Mouse (Mus musculus) forebrain, embryonic 14.5 days (tissue): ENCODE measurements around the gene Dysf. TPM values are rescaled to one million over a fixed set of nuclear protein-coding genes. Genes with fewer than 3 reads are reported as not detected.

Experiments used
- ATAC-seq: fragments of 200-750 bp; cut with Nextera tagmentation; 2 replicates; pipeline ENCODE4 v1.8.0; 2017; ENCODE audit warnings: mild to moderate bottlenecking, moderate library complexity
- DNase-seq: peaks from one replicate; pipeline ENCODE4 v3.0.0-alpha.2; 2015; ENCODE audit warnings: low spot score
- H3K27ac ChIP-seq: fragments of 300-500 bp; sonication (generic); 2 replicates; pipeline ENCODE4 v1.5.1; 2014; ENCODE audit warnings: low read depth, mild to moderate bottlenecking, control low read depth, low read length, moderate library complexity
- H3K27me3 ChIP-seq: fragments of 300-500 bp; sonication (generic); replicated peaks from 2 replicates; pipeline ENCODE4 v1.6.1; 2014; ENCODE audit warnings: low read length, control low read depth, mixed read lengths; ENCODE audit not compliant: control insufficient read depth, insufficient read depth
- H3K36me3 ChIP-seq: fragments of 300-500 bp; sonication (generic); 2 replicates; pipeline ENCODE4 v1.6.1; 2014; ENCODE audit warnings: low read length, control low read depth; ENCODE audit not compliant: control insufficient read depth, insufficient read depth
- H3K4me1 ChIP-seq: fragments of 300-500 bp; sonication (generic); 2 replicates; pipeline ENCODE4 v1.6.1; 2014; ENCODE audit warnings: antibody characterized with exemption, low read length, control low read depth; ENCODE audit not compliant: control insufficient read depth, insufficient read depth
- H3K4me2 ChIP-seq: fragments of 300-500 bp; sonication (generic); 2 replicates; pipeline ENCODE4 v1.6.1; 2014; ENCODE audit warnings: mild to moderate bottlenecking, control low read depth, low read length
- H3K4me3 ChIP-seq: fragments of 300-500 bp; sonication (generic); 2 replicates; pipeline ENCODE4 v1.5.1; 2014; ENCODE audit warnings: low read depth, low read length, control low read depth
- H3K9ac ChIP-seq: fragments of 300-500 bp; sonication (generic); 2 replicates; pipeline ENCODE4 v1.6.1; 2014; ENCODE audit warnings: mild to moderate bottlenecking, low read length, control low read depth, moderate library complexity
- H3K9me3 ChIP-seq: fragments of 300-500 bp; sonication (generic); replicated peaks from 2 replicates; pipeline ENCODE4 v1.6.1; 2016; ENCODE audit warnings: low read length, control low read depth, mixed read lengths; ENCODE audit not compliant: control insufficient read depth
- WGBS: fragments of 180-500 bp; shearing (Covaris S2); extraction: QIAGEN DNeasy Blood & Tissue Kit; methylation state at CpG from one replicate; pipeline ENCODE4 v1.1.7; 2014; 5-methylcytosine and 5-hydroxymethylcytosine counted together
- polyA plus RNA-seq: library from polyadenylated mRNA; unstranded; fragments of >200 nt; fragmentation: Nextera tagmentation; extraction: Ambion mirVana; gene quantifications from 2 replicates; pipeline ENCODE4 v1.2.1, GENCODE M21; 2014

The Dysf gene
- polyA plus RNA-seq, 1 experiment from 2014 or later: 1.2 TPM

GRCm38 (mm10) chr6:84233783-84234182, 225.4 kb downstream of the Dysf start:
- Histone ChIP-seq H3K9ac (no peak overlapping the region), H3K4me3 (no peak overlapping the region), H3K27ac (no peak overlapping the region), H3K4me1 (no peaks in the 10 kb centered on the region; the same call in 1 of the 2 replicates), H3K27me3 (no peaks in the 10 kb centered on the region), H3K9me3 (no peaks in the 10 kb centered on the region), H3K4me2 (no peak overlapping the region), H3K36me3 (no peaks in the 10 kb centered on the region)
- ATAC-seq (no peak), DNase-seq (no peak)
- WGBS: 73% methylated on average over 6 of the region's 6 CpGs

- Histone ChIP-seq H3K27ac (no peak overlapping the region), H3K9me3 (no peaks in the 10 kb centered on the region), H3K27me3 (no peaks in the 10 kb centered on the region), H3K9ac (no peak overlapping the region), H3K4me3 (no peak overlapping the region), H3K36me3 (no peaks in the 10 kb centered on the region), H3K4me2 (no peak overlapping the region), H3K4me1 (no peaks in the 10 kb centered on the region; the same call in 1 of the 2 replicates)
- DNase-seq (no peak), ATAC-seq (no peak)
- 97% methylated on average over 2 of the region's 2 CpGs for WGBS
Measured at GRCm38 (mm10) chr6:84235365-84235764, 227.0 kb downstream of the Dysf start.

- H3K27me3 ChIP-seq: no peaks in the 10 kb centered on the region
- no peak overlapping the region for H3K4me3 ChIP-seq
- no peak overlapping the region for H3K27ac ChIP-seq
- no peak for DNase-seq
- H3K36me3 ChIP-seq: no peaks in the 10 kb centered on the region
- H3K9me3 ChIP-seq: no peaks in the 10 kb centered on the region
- H3K9ac ChIP-seq: no peak overlapping the region
- no peaks in the 10 kb centered on the region for H3K4me1 ChIP-seq
- 87% methylated on average over 3 of the region's 3 CpGs for WGBS
- ATAC-seq: no peak
- H3K4me2 ChIP-seq: no peak overlapping the region
Measured at GRCm38 (mm10) chr6:84243385-84243784, 235.0 kb downstream of the Dysf start.

- H3K4me2 ChIP-seq: no peak overlapping the region
- WGBS: 77% methylated on average over 4 of the region's 4 CpGs
- no peak for ATAC-seq
Measured at GRCm38 (mm10) chr6:84246101-84246760, 237.8 kb downstream of the Dysf start.

GRCm38 (mm10) chr6:84246979-84247378, 238.6 kb downstream of the Dysf start:
- Histone ChIP-seq H3K36me3 (no peaks in the 10 kb centered on the region), H3K9ac (no peak overlapping the region), H3K9me3 (no peaks in the 10 kb centered on the region), H3K27ac (no peak overlapping the region), H3K4me3 (no peak overlapping the region), H3K27me3 (no peaks in the 10 kb centered on the region), H3K4me1 (no peaks in the 10 kb centered on the region), H3K4me2 (no peak overlapping the region)
- DNase-seq: no peak
- WGBS: 83% methylated on average over 5 of the region's 5 CpGs
- ATAC-seq: no peak

More at GRCm38 (mm10) chr6:84246101-84246760, 237.8 kb downstream of the Dysf start:
- no peaks in the 10 kb centered on the region for H3K36me3 ChIP-seq
- H3K4me1 ChIP-seq: no peaks in the 10 kb centered on the region
- DNase-seq: no peak
- no peaks in the 10 kb centered on the region for H3K9me3 ChIP-seq
- H3K4me3 ChIP-seq: no peak overlapping the region
- H3K9ac ChIP-seq: no peak overlapping the region
- H3K27me3 ChIP-seq: no peaks in the 10 kb centered on the region
- no peak overlapping the region for H3K27ac ChIP-seq

Other genes with a start within 250 kb of the Dysf start
- not detected in 2 replicates for gene Ankrd53, start 245.9 kb upstream of the Dysf start, polyA plus RNA-seq
- 63.5 and 76.4 TPM in 2 replicates for gene Tex261, start 232.8 kb upstream of the Dysf start, polyA plus RNA-seq
- 78.5 and 85.9 TPM in 2 replicates for gene Nagk, start 213.6 kb upstream of the Dysf start, polyA plus RNA-seq
- 30.1 and 32.0 TPM in 2 replicates for gene Paip2b, start 176.8 kb upstream of the Dysf start, polyA plus RNA-seq
- 91.4 and 114 TPM in 2 replicates for gene Zfp638, start 141.5 kb upstream of the Dysf start, polyA plus RNA-seq